Mouse (Mus musculus) layer of hippocampus, postnatal 10 days (tissue): Measurements from ENCODE around the gene Klf3. TPM values are rescaled to one million over a fixed set of nuclear protein-coding genes. Genes with fewer than 3 reads are reported as not detected.
A peak's percentile ranks its signal among the peaks of the same experiment; 100 is the strongest.

ENCODE experiments used
- DNase-seq, 2 experiments: peaks; one replicate each; pipeline ENCODE4 v3.0.0; 2021; ENCODE audit warnings: low spot score in 2 of 2
- total RNA-seq, 2 experiments: library from RNA; stranded (reverse); gene quantifications; 2 replicates each; pipeline ENCODE4 v1.2.3; 2021

Klf3 gene
- total RNA-seq, 2 experiments from 2014 or later = 41.9 to 42.9 TPM

- no peak for DNase-seq
These were observed 6.1 kb downstream of the Klf3 start for GRCm38 (mm10) chr5:64809257-64809656.

DNA sequence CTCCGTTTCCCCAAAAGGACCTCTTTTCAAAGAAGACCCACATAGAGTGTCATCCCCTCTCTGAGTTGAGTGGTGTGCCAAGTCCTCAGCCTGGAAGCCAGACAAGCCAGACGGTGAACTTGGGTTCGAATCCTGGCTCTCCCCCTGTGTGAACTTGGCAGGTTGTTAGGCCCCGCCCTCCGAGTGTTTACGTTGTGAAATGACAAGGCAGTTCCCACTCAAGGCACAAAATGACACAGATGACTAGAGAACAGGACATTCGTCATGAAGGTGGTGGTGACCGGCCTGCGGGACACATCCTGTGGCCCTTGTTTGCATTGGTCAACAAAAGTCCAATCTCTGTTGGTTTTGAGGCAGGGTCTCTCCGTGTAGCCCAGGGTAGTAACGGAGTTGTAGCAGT, 6.7 kb downstream of the Klf3 start:
- DNase-seq = no peak

GRCm38 (mm10) chr5:64810860-64811499, 7.8 kb downstream of the Klf3 start:
- peak in 1 of 2 experiments; percentile 38 for DNase-seq

DNA sequence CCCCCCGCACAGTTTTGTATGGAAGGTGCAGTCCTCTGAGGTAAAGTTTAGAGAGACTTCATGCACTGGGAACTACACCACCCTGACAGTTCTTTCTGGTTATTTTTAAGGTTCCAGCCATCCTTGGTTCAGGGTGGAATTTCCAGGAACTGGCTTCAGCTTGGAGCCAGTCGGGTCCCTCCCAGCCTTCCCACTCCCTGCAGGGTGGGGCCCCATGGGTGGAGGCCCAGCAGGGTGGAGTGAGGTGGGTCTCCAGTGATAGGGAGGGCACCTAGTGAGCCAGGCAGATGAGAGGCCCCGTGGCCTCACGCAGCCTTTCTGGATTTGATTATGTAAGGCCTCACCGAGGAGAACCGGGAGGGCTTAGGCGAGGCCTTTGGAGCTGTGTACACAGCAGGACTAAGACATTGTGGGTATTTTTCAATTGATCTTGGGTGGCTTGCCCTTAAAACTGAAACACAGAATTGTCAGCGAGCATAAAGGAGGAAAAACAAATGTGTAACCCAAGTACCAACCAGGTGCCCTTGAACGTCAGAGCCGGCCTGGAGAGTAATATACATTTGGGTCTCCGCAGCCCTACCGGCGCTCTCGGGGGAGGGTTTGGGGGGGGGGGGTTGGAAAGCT, 8.4 kb downstream of the Klf3 start:
- DNase-seq = peak in 1 of 2 experiments; percentile 36

DNA sequence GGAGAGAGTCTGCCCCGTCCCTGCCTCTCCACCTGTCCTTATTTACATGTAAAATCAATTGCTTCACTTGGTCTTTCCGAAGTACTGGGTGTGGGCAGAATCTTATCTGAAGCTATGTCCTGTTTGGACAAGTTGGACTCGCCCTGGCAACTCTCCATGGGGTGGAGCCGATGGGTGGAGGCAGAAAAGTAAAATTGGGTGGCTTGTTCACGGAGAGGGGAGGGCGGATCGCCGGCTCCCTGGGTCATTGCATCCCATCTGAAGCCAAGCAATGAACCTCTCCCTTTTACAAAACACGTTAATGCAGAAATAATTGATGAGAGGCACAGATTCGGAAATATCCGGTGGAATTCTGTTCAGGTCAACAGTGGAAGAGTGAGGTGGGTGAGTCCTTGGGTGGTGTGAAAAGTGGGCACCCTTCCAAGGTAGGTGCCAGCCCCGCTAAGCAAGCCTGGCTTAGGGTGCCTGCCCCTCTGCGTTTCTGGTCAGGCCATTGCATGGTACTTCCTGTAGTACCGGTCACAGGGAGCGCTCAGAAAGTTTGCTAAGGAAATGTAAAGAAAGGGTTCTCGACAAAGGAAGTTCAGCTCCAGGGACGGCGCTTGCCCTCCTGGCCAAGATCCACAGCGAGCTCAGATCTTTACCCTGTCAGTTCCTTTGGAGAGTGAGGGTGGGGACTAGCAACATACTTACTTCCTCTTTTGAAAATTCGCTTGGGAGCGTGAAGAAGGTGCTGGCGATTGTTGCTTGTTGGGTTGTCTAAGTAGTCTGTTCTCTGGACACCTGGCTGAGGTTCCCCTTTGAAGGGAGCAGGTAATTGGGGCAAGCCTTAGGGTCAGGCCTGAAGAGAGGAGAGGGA, 9.2 kb downstream of the Klf3 start:
- peak in 1 of 2 experiments; percentile 41 for DNase-seq

GRCm38 (mm10) chr5:64812983-64813304, 9.8 kb downstream of the Klf3 start:
- no peak for DNase-seq

DNA sequence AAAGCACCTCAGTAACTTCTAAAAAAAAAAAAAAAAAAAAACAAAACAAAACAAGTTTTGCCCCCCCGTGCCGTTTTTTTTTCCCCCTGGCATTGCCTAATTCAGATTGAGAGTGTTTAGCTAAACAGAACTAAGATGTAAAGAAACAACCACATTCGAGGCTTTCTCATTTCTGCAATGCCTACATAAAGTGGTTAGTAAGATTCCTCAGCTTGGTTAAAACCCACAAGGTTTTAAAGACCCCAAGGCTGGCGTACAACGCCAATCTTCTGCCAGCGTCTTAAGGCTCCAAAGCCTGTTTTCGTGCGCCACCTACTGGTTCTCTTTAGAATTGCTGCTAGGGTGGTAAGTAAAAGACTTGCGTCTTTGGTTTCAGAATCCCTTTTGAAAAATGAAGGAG, 10.2 kb downstream of the Klf3 start:
- DNase-seq = peak; percentile 89 to 92

DNA sequence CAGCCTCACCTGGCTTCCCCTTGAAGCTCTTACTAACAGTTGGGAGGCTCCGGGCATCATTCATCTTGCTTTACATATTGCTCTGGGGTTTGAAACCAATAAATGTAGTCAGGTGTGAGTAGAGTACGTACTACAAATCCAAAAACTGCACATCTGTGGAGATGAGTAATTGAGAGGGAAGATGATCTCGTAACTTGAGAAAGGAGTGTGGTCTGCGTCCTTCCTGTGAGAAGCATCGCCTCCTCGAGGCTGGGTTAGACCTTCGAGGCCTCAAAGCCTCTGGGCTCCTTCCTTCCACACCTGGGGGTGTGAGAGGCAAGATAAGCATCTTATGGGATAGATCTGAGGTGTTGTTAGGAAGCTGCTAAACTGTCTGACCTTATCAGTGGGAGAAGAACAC, 11.2 kb downstream of the Klf3 start:
- DNase-seq = no peak

- no peak for DNase-seq
These were observed 12.4 kb downstream of the Klf3 start for GRCm38 (mm10) chr5:64815631-64816030.

DNA sequence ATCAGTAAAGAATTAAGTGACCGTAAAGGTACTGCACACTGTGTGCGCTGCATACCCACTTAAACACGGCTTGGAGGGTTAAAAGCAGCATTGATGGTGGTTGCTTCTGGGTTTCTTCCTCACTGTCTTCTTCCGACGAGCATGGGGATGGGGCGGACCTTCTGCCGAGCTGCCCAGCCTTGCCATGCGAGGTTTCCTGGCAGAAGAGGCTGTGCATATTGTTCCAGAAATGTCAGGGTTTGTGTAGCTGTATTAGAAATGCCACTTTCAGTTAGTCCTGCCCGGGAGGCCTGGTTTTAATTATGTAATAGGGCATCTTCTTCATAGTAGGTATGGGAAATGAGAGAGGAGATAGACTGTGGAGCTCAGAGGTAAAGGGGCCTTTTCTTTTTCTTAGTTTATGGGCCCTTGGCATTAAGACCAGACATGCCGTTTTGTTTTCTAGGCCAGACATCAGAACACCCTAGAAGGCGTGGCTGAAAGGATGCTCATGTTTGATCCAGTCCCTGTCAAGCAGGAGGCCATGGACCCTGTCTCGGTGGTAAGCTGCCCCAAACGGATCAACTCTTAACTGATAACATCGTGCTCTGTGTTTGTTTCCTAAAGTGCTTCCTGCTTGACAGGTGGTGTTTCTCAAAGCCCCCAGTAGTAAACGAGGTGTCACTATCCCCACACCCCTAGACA, 13.2 kb downstream of the Klf3 start:
- no peak for DNase-seq

GRCm38 (mm10) chr5:64816974-64817296, 13.7 kb downstream of the Klf3 start:
- DNase-seq = no peak

GRCm38 (mm10) chr5:64819390-64819789, 16.2 kb downstream of the Klf3 start:
- DNase-seq = no peak

DNA sequence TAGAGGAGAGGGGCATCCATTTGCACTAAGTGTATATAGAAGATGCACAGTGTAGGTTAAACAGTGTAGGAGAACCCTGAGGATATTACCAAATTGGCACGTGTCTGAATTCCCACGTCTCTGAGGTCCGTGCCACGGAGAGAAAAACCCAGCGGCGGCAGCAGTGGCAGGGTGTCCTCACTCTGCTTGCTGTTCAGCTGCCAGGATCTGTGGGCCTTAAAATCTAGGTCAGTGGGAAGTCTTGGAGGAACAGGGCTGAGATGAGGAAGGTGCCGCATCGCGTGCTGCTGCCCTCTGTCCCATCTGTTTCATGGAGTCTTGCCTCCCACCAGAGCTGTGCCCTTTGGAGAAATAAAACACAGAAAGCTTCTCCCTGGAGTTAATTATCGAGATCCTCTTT, 16.9 kb downstream of the Klf3 start:
- DNase-seq = no peak

DNA sequence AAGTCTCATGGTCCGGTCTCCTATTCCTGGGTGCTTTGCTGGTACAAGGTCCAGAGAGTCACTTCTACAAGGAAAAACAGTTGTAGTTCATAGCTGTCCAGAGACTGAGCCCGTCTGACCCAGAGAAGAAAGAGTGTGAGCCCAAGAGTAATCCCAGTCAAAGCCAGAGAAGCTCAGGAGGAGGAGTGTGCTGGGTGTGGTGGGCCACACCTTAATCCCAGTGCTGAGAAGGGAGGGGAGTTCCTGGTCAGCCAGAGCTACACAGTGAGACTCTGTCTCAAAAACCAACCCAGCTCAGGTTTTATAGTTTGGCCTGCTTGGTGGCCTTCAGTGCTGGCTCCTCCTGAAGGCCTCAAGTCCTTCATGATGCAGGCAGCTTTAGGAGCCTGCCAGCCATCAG, 18.1 kb downstream of the Klf3 start:
- DNase-seq = no peak

GRCm38 (mm10) chr5:64821964-64822363, 18.8 kb downstream of the Klf3 start:
- DNase-seq = no peak

- DNase-seq = no peak
These were observed 20.2 kb downstream of the Klf3 start for GRCm38 (mm10) chr5:64823431-64823830.

DNA sequence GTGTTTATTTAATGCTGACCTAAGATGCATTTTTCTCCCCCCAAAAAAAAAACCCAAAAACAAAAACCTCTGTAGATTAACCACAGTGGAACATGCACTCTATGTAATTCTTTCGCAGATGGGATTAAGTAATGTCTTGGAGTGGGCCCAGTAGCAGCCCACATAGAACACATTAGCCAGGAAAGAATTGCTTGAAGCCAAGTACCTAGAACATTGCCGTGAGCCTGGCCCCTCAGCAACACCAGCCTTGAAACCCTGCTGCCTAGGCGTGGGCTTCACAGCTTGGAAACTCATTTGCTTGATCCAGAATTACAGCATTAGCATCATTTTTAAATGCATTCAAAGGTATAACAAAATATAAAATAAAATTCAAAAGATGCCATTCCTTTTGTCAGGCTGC, 21.6 kb downstream of the Klf3 start:
- DNase-seq = peak in 1 of 2 experiments; percentile 42

- DNase-seq = no peak
These were observed 22.3 kb downstream of the Klf3 start for GRCm38 (mm10) chr5:64825496-64825895.

GRCm38 (mm10) chr5:64827151-64827550, 24.0 kb downstream of the Klf3 start:
- no peak for DNase-seq

DNA sequence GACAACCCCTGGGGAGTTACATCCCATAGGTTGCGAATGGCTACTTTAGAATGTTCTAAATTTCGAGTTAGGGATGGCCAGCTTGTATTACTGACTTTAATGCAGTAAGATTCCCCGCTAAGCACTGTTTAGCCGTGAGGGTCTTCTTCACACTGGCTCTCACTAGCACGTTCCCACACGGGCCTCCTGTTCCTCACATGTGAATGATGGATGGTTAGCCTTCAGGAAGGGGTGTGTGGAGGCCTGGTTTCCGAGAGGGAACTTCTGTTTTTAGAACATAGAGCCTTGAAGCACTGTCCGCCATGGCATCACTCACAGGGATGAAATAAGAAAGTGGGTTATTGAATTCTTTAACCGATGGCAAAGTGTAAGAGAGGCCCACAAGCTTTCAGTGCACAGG, 25.1 kb downstream of the Klf3 start:
- DNase-seq = no peak

- DNase-seq = no peak
These were observed 26.4 kb downstream of the Klf3 start for GRCm38 (mm10) chr5:64829606-64830005.

- DNase-seq = no peak
These were observed 27.6 kb downstream of the Klf3 start for GRCm38 (mm10) chr5:64830773-64831172.
